9 mouse cellular contexts compared by ENCODE assay signal in genomic region chr17:5591604-5592209, GRCm38 (mm10).
DNase-seq lines count a peak whose midpoint lies in the region; ATAC-seq and TF ChIP-seq lines count a peak whose summit lies in the region.
"Had no signal": no experiment of that assay in that cellular context is flagged by ENCODE, and none has a peak within 500 bp of the region (broad histone marks: within the 10 kb centered on the region; RNA-seq: fewer than 3 reads in every experiment).

No protein-coding gene starts in this region.

- no peak for ATAC-seq in hindbrain, postnatal 0 days
- peak; percentile 54 for ATAC-seq in lung, postnatal 0 days
- ATAC-seq in kidney, postnatal 0 days (replicated peaks; ENCODE audit: low FRiP score, low read depth) = no peak
- no peak for ATAC-seq in forebrain, embryonic 11.5 days (replicated peaks; ENCODE audit: low FRiP score)

- no peak overlapping the region for H3K4me2 ChIP-seq in hindbrain, postnatal 0 days (ENCODE audit: low read depth, low read length)
- no peak overlapping the region for H3K4me2 ChIP-seq in lung, postnatal 0 days (replicated peaks; ENCODE audit: low read depth, low read length)
- H3K4me2 ChIP-seq in kidney, postnatal 0 days (ENCODE audit: low read length) = no peak overlapping the region
- H3K4me2 ChIP-seq in forebrain, embryonic 11.5 days (ENCODE audit: low read depth, low read length, severe bottlenecking) = no peak overlapping the region
- H3K4me2 ChIP-seq: embryonic facial prominence, embryonic 12.5 days had no signal

- H3K27ac ChIP-seq in hindbrain, postnatal 0 days = no peak overlapping the region
- no peak overlapping the region for H3K27ac ChIP-seq in hindbrain, embryonic 10.5 days
- H3K27ac ChIP-seq in lung, postnatal 0 days (ENCODE audit: low read length) = no peak overlapping the region
- 0 out of 2 replicates have a peak overlapping the region, but pooled peaks have one; percentile 19 for H3K27ac ChIP-seq in kidney, postnatal 0 days
- peak overlapping the region; percentile 39 for H3K27ac ChIP-seq in small intestine, adult 2 months (ENCODE audit: insufficient read depth, low read depth, low read length)
- no peak overlapping the region for H3K27ac ChIP-seq in forebrain, embryonic 11.5 days (ENCODE audit: low read depth, low read length)
- H3K27ac ChIP-seq: embryonic facial prominence, embryonic 12.5 days; liver, embryonic 14.5 days had no signal

- peak; percentile 31 for DNase-seq in hindbrain, postnatal 0 days (ENCODE audit: low spot score)
- DNase-seq in hindbrain, embryonic 10.5 days (ENCODE audit: low spot score) = no peak
- peak; percentile 53 for DNase-seq in lung, postnatal 0 days (ENCODE audit: low spot score)
- DNase-seq in lung, adult 2 months = no peak
- DNase-seq in kidney, postnatal 0 days (ENCODE audit: low spot score) = peak; percentile 66
- DNase-seq in forebrain, embryonic 11.5 days (ENCODE audit: low spot score) = no peak

- 0 out of 2 replicates have a peak, but pooled peaks cover 4% of the 10 kb centered on the region for H3K4me1 ChIP-seq in hindbrain, postnatal 0 days (ENCODE audit: insufficient read depth, low read length)
- 0 out of 2 replicates have a peak, but pooled peaks cover 2% of the 10 kb centered on the region for H3K4me1 ChIP-seq in hindbrain, embryonic 10.5 days (replicated peaks)
- H3K4me1 ChIP-seq in lung, postnatal 0 days (ENCODE audit: insufficient read depth, low read depth, low read length) = no peaks in the 10 kb centered on the region; the same call in 1 of the 2 replicates
- H3K4me1 ChIP-seq in lung, adult 2 months (ENCODE audit: control insufficient read depth, insufficient read depth, low read length) = no peaks in the 10 kb centered on the region; the same call in none of the 2 replicates
- H3K4me1 ChIP-seq in kidney, postnatal 0 days (replicated peaks; ENCODE audit: insufficient read depth, low read length) = no peaks in the 10 kb centered on the region; the same call in 1 of the 2 replicates
- H3K4me1 ChIP-seq in small intestine, adult 2 months (ENCODE audit: control insufficient read depth, insufficient read depth, insufficient read length, low read length) = no peaks in the 10 kb centered on the region
- H3K4me1 ChIP-seq in forebrain, embryonic 11.5 days (replicated peaks; ENCODE audit: control insufficient read depth, insufficient read depth, low read length) = no peaks in the 10 kb centered on the region

- no peaks in the 10 kb centered on the region for H3K27me3 ChIP-seq in hindbrain, postnatal 0 days (ENCODE audit: insufficient read depth, low read length)
- H3K27me3 ChIP-seq in hindbrain, embryonic 10.5 days (ENCODE audit: insufficient read depth, poor library complexity, severe bottlenecking) = no peaks in the 10 kb centered on the region
- no peaks in the 10 kb centered on the region for H3K27me3 ChIP-seq in lung, postnatal 0 days (replicated peaks; ENCODE audit: insufficient read depth, low read length)
- no peaks in the 10 kb centered on the region for H3K27me3 ChIP-seq in kidney, postnatal 0 days (ENCODE audit: insufficient read depth, low read length)
- no peaks in the 10 kb centered on the region for H3K27me3 ChIP-seq in small intestine, adult 2 months (ENCODE audit: control insufficient read depth, insufficient read depth, low read length)
- H3K27me3 ChIP-seq in forebrain, embryonic 11.5 days (ENCODE audit: control insufficient read depth, insufficient read depth, low read length) = no peaks in the 10 kb centered on the region
- H3K27me3 ChIP-seq: embryonic facial prominence, embryonic 12.5 days had no signal

- no peak for TF ChIP-seq EP300 in lung, postnatal 0 days (IDR thresholded peaks at IDR 0.05)

- TF ChIP-seq CTCF in hindbrain, postnatal 0 days (IDR thresholded peaks at IDR 0.05; ENCODE audit: low read depth) = no peak
- no peak for TF ChIP-seq CTCF in lung, postnatal 0 days (IDR thresholded peaks at IDR 0.05)
- no peak for TF ChIP-seq CTCF in lung, adult 2 months (IDR thresholded peaks at IDR 0.05; ENCODE audit: insufficient read depth, low read length)
- TF ChIP-seq CTCF in kidney, postnatal 0 days (IDR thresholded peaks at IDR 0.05; ENCODE audit: low read depth) = no peak
- TF ChIP-seq CTCF in small intestine, adult 2 months (IDR thresholded peaks at IDR 0.05; ENCODE audit: extremely low read depth, insufficient read length, insufficient replicate concordance, low read depth, low read length) = no peak

- H3K4me3 ChIP-seq in hindbrain, postnatal 0 days (ENCODE audit: low read length) = no peak overlapping the region
- H3K4me3 ChIP-seq in hindbrain, embryonic 10.5 days = no peak overlapping the region
- no peak overlapping the region for H3K4me3 ChIP-seq in lung, postnatal 0 days (ENCODE audit: low read depth, low read length)
- no peak overlapping the region for H3K4me3 ChIP-seq in lung, adult 2 months (replicated peaks; ENCODE audit: extremely low read depth, low read depth, low read length)
- no peak overlapping the region for H3K4me3 ChIP-seq in kidney, postnatal 0 days (replicated peaks; ENCODE audit: low read depth, low read length)
- no peak overlapping the region for H3K4me3 ChIP-seq in small intestine, adult 2 months (ENCODE audit: low read depth, low read length)
- no peak overlapping the region for H3K4me3 ChIP-seq in forebrain, embryonic 11.5 days (ENCODE audit: low read depth, low read length)
- H3K4me3 ChIP-seq: embryonic facial prominence, embryonic 12.5 days had no signal

- H3K9me3 ChIP-seq in hindbrain, postnatal 0 days (ENCODE audit: low read length) = no peaks in the 10 kb centered on the region
- no peaks in the 10 kb centered on the region for H3K9me3 ChIP-seq in hindbrain, embryonic 10.5 days
- H3K9me3 ChIP-seq in lung, postnatal 0 days (ENCODE audit: low read length) = no peaks in the 10 kb centered on the region
- H3K9me3 ChIP-seq in kidney, postnatal 0 days (replicated peaks; ENCODE audit: low read length) = no peaks in the 10 kb centered on the region
- no peaks in the 10 kb centered on the region for H3K9me3 ChIP-seq in forebrain, embryonic 11.5 days (ENCODE audit: control insufficient read depth, low read length)
- H3K9me3 ChIP-seq: embryonic facial prominence, embryonic 12.5 days had no signal

- no peak for TF ChIP-seq POLR2A in lung, adult 2 months (IDR thresholded peaks at IDR 0.05; ENCODE audit: borderline replicate concordance, extremely low read depth, low read depth, low read length)
- no peak for TF ChIP-seq POLR2A in small intestine, adult 2 months (IDR thresholded peaks at IDR 0.05; ENCODE audit: low read depth, low read length)

- no peak overlapping the region for H3K9ac ChIP-seq in hindbrain, postnatal 0 days (replicated peaks; ENCODE audit: low read length)
- H3K9ac ChIP-seq in lung, postnatal 0 days (replicated peaks; ENCODE audit: low read depth) = no peak overlapping the region
- H3K9ac ChIP-seq in kidney, postnatal 0 days (ENCODE audit: low read depth, low read length) = no peak overlapping the region
- no peak overlapping the region for H3K9ac ChIP-seq in forebrain, embryonic 11.5 days (ENCODE audit: low read length)
- H3K9ac ChIP-seq: embryonic facial prominence, embryonic 12.5 days; liver, embryonic 14.5 days had no signal

- no peaks in the 10 kb centered on the region for H3K36me3 ChIP-seq in hindbrain, postnatal 0 days (ENCODE audit: insufficient read depth, low read length)
- H3K36me3 ChIP-seq in hindbrain, embryonic 10.5 days = no peaks in the 10 kb centered on the region
- H3K36me3 ChIP-seq in lung, postnatal 0 days (ENCODE audit: insufficient read depth, low read length) = no peaks in the 10 kb centered on the region
- H3K36me3 ChIP-seq in kidney, postnatal 0 days (ENCODE audit: insufficient read depth, low read length) = no peaks in the 10 kb centered on the region
- no peaks in the 10 kb centered on the region for H3K36me3 ChIP-seq in small intestine, adult 2 months (ENCODE audit: control insufficient read depth, insufficient read depth, low read length)
- H3K36me3 ChIP-seq in forebrain, embryonic 11.5 days (ENCODE audit: control insufficient read depth, insufficient read depth, low read length) = no peaks in the 10 kb centered on the region
- H3K36me3 ChIP-seq: embryonic facial prominence, embryonic 12.5 days had no signal

- 43% methylated on average over 6 of the region's 6 CpGs for WGBS in hindbrain, postnatal 0 days
- WGBS in hindbrain, embryonic 10.5 days = 72% methylated on average over 6 of the region's 6 CpGs
- WGBS in lung, postnatal 0 days = 34% methylated on average over 6 of the region's 6 CpGs
- 30% methylated on average over 6 of the region's 6 CpGs for WGBS in lung, adult 2 months
- 41% methylated on average over 6 of the region's 6 CpGs for WGBS in kidney, postnatal 0 days
- WGBS in small intestine, adult 2 months = 57% methylated on average over 6 of the region's 6 CpGs
- WGBS in forebrain, embryonic 11.5 days = 70% methylated on average over 6 of the region's 6 CpGs

Comparison
In these comparisons a context has a peak if more than half of its experiments do, and no peak if none do; other contexts are left out.
1. DNase-seq: peak in hindbrain, postnatal 0 days (single experiment), lung, postnatal 0 days (single experiment) and kidney, postnatal 0 days (single experiment); none in hindbrain, embryonic 10.5 days (single experiment), lung, adult 2 months (single experiment) and forebrain, embryonic 11.5 days (single experiment).
2. H3K27ac ChIP-seq: peak in kidney, postnatal 0 days (single experiment) and small intestine, adult 2 months (single experiment); none in hindbrain, postnatal 0 days (single experiment), hindbrain, embryonic 10.5 days (single experiment), lung, postnatal 0 days (single experiment) and forebrain, embryonic 11.5 days (single experiment).